Mouse (Mus musculus) small intestine, adult 2 months (tissue): ENCODE data around the gene Ceacam1.

Source experiments
- CTCF ChIP-seq: fragments of 200-500 bp; IDR thresholded peaks from 2 replicates; pipeline ENCODE4 v1.5.1; 2012; ENCODE audit warnings: low read depth, mild to moderate bottlenecking, control low read depth, inconsistent platforms, low read length, moderate library complexity, mixed read lengths; ENCODE audit not compliant: insufficient replicate concordance, insufficient read length; ENCODE audit errors: extremely low read depth
- POLR2A ChIP-seq: fragments of 200-500 bp; IDR thresholded peaks from 2 replicates; pipeline ENCODE4 v1.6.1; 2012; ENCODE audit warnings: low read depth, mild to moderate bottlenecking, control low read depth, inconsistent platforms, low read length, moderate library complexity

DNA sequence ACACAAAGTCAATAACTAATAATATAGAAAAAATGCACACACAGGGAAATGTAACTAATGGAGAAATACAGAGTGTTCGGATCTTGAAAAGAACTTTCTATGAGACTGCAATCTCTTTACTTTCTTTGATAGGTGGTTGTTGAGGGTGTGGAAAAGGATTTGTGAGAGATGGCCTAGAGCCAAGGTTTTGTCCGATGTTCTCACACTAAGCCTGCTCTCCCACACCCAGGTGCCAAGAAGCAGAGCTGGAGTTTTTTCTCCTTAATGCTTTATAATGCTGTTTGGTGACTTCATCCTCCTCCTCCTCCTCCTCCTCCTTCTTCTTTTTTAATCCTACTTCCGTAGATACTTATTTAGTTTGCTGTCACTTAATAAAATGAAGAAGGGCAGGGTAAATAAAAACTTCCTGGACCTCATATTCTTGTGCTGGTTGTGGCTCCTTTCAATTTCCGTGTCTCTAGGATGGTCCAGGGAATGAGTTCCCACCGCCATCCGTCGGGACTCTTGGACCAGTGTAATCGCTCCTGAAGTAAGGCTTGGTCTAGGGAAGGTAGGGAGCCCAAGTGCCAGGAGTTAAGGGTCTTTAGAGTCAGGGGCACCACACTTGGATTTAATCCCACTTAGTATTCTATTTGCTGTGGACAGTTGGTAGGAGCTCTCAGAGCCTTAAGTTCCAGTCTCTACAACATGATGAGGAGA, 38.1 kb downstream of the Ceacam1 start:
- TF ChIP-seq POLR2A (no peak), CTCF (no peak)
